Mouse (Mus musculus) CD4-positive, CD25-positive, alpha-beta regulatory T cell, adult 9 weeks (primary cell): ENCODE measurements around the gene Acin1. TPM values are rescaled to one million over a fixed set of nuclear protein-coding genes. Genes with fewer than 3 reads are reported as not detected.

Source experiments
- polyA plus RNA-seq: library from polyadenylated mRNA; unstranded; fragments of 100-300 nt; shearing (Covaris generic); gene quantifications from one replicate; pipeline ENCODE4 v1.2.1, GENCODE M21; 2017

Acin1 gene
- 123 TPM for polyA plus RNA-seq

DNA sequence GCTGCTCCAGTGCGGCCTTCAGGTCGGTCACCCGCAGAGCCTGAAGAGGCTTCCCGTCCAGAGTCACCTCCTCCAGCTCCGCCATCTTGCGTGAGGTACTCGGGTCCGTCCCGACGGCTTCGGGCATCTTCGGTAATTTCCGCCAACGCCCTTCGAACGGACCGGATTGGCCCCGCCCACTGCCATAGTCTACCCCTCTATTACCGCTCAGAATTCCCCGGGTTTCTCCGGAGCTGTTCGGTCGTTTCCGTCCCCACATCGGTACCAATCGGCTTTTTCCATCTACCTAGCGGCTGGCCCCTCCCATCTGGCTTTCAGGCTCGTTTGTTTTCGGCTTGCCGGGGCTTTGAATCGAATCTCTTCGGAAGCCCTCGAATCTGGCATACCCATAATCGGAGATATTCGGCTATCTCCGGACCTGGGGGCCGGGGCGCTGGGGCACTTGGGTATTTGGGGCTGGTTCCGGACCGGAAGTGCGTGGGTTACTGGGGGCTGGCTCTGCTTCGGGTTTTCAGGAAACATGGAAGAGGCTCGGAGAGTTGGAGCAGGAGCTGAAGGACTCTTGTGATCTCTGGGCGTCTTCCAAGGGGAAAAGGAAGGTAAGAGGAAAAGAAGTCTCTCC, at the start of gene Acin1:
Acin1 (minus strand) TSS at position 410 of the 622 bp plus-strand sequence.

DNA sequence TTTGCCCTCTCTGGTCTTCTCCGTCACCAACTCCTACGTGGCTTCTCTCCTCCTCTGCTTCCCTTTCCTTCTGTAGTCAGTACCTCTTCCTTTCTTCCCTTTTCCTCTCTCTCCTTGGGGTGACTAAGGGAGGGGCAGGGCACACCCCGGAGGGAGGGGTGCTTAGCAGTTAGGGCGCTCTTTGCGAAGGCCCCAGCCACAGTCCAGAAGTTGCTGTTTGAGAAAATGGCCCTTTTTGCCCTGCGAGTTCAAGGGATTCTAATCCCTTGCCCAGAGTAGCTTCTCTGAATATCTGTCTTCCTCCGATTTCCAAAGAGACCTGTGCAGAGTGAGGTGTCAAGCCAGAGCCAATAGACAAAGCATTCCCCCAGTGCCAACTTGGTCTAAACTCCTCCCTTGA, 25.3 kb upstream of the Acin1 start, which contains the start of gene Cebpe:
Cebpe (minus strand) TSS at position 101 of the 400 bp plus-strand sequence.

DNA sequence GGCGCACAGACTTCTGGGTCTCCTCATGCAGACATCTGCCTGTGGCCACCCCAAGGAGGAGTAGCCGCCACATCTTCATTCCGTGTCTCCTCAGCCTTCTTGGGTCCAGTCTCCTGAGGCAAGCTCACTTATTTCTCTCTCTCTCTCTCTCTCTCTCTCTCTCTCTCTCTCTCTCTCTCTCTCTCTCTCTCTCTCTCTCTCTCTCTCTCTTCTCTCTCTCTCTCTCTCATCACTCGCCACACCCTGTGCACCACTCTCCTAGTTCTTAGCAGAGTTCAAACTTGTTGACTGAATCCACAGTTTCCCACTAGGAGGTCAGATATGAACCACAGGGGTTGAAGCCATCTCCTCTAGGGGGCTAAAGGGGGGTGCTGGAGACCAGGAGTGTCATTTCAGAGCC, 12.0 kb upstream of the Acin1 start, which contains the start of gene Gm29776:
Gm29776 (minus strand) TSS at position 101 of the 400 bp plus-strand sequence.

DNA sequence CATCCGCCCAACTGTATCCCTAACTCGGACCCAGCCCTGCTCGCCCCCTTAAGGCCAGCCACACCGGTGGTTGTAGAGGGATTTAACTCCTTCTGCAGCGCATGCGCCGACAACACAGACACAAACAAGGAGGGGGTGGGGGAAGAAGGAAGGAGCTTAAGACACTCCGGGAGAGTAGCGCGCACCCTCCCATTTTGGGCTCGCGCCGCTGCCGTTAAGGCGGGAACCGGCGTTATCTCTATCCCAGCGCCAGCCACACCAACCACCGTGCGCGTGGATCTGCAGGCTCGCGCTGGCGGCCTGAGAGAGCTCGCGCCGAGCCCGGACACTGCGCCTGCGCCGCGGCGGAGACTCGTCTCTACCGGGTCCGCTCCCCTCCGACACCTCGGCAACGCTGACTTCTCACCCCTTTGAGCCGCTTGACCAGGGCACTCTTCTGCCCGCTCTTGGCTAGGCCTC, 639 bp downstream of the Acin1 start, which contains the start of gene 1700123O20Rik:
1700123O20Rik (plus strand) TSS at position 154 of the 459 bp plus-strand sequence.

DNA sequence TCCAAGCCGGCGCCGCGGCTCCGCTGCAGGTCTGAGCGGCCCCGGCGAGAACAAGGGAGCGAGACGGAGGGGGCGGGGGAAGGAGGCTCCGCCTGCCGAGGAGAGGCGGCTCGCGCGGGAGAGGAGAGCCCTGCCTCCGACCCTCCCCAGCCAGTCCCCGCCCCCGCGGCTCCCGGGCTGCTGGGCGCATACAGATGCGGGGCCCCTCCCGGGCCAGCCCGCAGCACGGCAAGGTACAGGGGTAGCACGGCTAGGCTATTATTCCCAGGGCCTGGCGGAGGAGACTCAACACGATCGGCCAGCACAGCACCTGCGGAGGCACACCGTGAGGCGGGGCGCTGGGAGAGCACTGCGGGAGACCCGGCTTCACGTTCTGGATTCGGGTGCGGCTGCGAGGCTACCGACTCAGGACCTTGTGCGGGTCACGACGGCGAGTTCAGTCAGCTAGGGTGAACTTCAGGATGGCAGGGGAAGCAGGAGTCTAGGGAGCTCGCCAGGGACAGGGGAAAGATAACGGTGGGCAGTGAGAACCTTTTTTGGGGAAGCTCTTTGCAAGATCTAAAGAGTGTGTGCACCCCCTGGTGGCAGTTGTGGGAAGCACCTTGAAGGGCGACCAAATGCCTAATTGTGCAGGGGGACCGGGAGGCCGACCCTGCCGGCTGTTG, 45.3 kb downstream of the Acin1 start, which contains the start of gene Cdh24:
Cdh24 (minus strand) TSS at position 60 of the 665 bp plus-strand sequence.

DNA sequence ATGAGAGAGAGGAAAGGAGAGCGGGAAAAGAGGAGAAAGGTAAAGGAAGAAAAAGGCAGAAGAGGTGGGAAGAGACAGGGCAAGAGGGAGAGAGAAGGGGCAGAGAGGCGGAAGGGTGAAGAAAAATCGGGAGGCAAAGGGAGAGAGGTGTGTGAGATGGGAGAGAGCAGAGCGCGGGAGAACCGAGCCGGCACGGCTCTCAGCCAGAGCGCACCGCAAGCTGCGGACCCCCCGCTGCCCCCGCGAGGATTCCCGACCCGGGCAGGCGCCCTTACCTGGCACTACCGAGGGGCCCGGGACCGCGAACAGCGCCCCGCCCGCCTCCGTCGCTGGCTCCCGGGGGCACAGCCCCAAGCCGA, 45.8 kb downstream of the Acin1 start, which contains the start of gene Gm17606:
Gm17606 (plus strand) TSS at position 7 of the 359 bp plus-strand sequence.

DNA sequence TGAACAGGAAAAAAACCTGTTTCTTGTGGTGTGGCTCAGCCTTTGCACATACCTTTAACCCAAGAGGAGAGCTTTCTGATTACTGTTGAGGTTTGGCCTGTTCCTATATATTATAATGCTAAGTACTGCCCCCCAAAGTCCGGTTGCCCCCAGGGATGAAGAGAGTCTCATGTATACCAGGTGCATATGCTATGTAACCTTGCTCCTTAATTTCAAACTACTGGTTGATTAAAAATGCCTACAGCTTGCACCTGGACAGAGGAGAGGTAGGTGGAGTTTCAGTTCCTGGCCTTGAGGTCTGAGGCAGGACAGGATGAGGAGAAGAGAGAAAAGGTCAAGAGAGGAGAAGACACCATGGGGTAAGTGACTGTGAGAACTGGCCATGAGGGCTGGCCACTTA, 65.6 kb downstream of the Acin1 start, which contains the start of gene Psmb11:
Psmb11 (plus strand) TSS at position 301 of the 400 bp plus-strand sequence.

DNA sequence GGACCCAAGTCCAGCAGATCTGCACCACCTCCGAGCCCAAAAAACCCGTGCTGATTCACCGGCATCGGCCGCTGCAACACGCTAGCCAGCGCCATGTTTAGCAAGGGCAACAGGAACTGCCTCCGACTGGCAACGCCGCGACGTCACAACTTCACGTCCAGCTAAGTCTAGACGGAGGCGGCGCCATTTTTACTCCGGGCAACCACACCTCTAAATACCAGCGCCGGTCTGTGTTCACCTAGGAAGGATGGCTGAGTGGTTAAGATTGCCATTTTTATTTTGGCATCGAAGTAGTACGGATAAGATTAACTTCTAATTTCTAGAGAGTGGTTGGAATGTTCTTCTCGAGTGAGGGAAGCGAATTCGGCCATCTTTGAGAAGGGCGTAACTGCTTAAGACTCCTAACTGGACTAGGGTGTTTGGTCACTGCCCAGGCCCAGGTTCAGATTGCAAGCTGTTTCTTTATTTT, 68.8 kb downstream of the Acin1 start, which contains the start of gene Psmb5:
Psmb5 (minus strand) TSS at position 126 of the 469 bp plus-strand sequence.

DNA sequence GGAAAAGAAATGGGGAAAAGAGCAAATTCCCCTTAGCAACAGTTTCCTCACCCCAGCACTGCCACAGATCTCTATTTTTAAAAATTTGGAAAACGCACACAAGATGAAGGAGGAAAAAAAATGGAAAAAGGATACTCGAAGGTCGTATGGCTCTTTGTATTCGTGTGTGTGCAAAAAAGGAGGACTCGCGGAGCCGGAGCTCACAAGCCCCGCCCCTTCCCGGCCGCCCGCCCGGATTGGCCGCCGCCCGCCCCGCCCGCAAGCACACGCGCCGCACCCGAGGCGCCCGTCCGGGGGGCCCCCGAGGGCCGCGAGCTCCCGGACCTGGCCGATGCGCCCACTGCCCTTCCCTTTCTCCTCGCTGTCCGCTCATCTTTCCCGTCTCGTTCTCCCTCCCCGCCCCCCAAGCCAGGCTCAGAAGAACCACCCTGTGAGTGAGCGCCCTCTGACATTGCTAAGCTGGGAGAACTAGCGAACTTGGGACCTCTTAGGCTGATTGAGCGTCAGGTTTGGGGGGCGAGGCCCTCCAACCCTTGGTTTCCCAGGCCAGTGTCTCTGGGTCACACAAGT, 80.9 kb downstream of the Acin1 start, which contains the start of gene 4931414P19Rik:
4931414P19Rik (minus strand) TSS at position 242 of the 570 bp plus-strand sequence.

Other genes starting within 250 kb of the Acin1 start
- 38.7 TPM for gene Lrp10, start 222.8 kb downstream of the Acin1 start, polyA plus RNA-seq
- 0.61 TPM for gene Rem2, start 210.8 kb downstream of the Acin1 start, polyA plus RNA-seq
- 49.7 TPM for gene Prmt5, start 169.4 kb downstream of the Acin1 start, polyA plus RNA-seq
- gene Haus4, start 132.3 kb downstream of the Acin1 start, polyA plus RNA-seq: 22.4 TPM
- gene Ajuba, start 109.4 kb downstream of the Acin1 start, polyA plus RNA-seq: 0.16 TPM
- 3.0 TPM for gene 4931414P19Rik, start 80.9 kb downstream of the Acin1 start, polyA plus RNA-seq
- gene Psmb5, start 68.9 kb downstream of the Acin1 start, polyA plus RNA-seq: 280 TPM
- gene Psmb11, start 65.5 kb downstream of the Acin1 start, polyA plus RNA-seq: 0.06 TPM
- not detected for gene Gm17606, start 46.0 kb downstream of the Acin1 start, polyA plus RNA-seq
- gene Cdh24, start 45.6 kb downstream of the Acin1 start, polyA plus RNA-seq: 0.46 TPM
- gene 1700123O20Rik, start 715 bp downstream of the Acin1 start, polyA plus RNA-seq: 93.8 TPM
- gene Gm29776, start 11.9 kb upstream of the Acin1 start, polyA plus RNA-seq: 0.38 TPM
- gene Cebpe, start 25.2 kb upstream of the Acin1 start, polyA plus RNA-seq: not detected
- gene Slc7a8, start 95.0 kb upstream of the Acin1 start, polyA plus RNA-seq: 0.24 TPM
- not detected for gene Rnf212b, start 127.2 kb upstream of the Acin1 start, polyA plus RNA-seq
- gene Homez, start 184.0 kb upstream of the Acin1 start, polyA plus RNA-seq: 3.7 TPM
- gene Ppp1r3e, start 190.6 kb upstream of the Acin1 start, polyA plus RNA-seq: 0.45 TPM
- gene Bcl2l2, start 196.4 kb upstream of the Acin1 start, polyA plus RNA-seq: 0.31 TPM
- 0.38 TPM for gene Gm20521, start 196.5 kb upstream of the Acin1 start, polyA plus RNA-seq
- gene Pabpn1, start 205.6 kb upstream of the Acin1 start, polyA plus RNA-seq: 29.9 TPM
- 1.1 TPM for gene Slc22a17, start 226.2 kb upstream of the Acin1 start, polyA plus RNA-seq
- not detected for gene Efs, start 239.2 kb upstream of the Acin1 start, polyA plus RNA-seq
- not detected for gene Il25, start 245.8 kb upstream of the Acin1 start, polyA plus RNA-seq
- gene Cmtm5, start 249.3 kb upstream of the Acin1 start, polyA plus RNA-seq: not detected